Mouse (Mus musculus): ENCODE data around the gene Pde7b.

Pde7b gene

GRCm38 (mm10) chr10:20719201-20719600 is 5.7 kb downstream of the Pde7b start:
- no peak for DNase-seq

DNA sequence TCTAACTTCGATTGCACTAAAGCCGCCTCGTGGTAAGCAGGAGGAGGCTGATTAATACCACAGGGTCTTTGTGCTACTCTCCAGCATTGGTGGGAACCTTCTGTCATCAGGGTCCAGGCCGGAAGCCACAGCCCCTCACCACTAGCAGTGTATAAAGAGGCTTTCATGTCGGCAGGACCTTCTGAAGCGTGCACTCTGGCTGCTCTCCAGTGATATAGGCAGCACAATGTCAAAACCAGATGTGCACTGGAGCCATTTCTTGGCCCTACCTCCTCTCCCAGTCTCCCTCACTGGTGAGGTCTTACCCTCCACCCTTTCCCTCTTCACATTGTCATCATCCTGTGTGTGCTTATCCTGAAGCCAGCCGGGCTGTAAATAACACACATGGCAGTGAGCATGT is 24.2 kb downstream of the Pde7b start:
- DNase-seq = no peak

- DNase-seq = no peak
These were observed 25.0 kb downstream of the Pde7b start for GRCm38 (mm10) chr10:20699874-20700273.

GRCm38 (mm10) chr10:20695637-20696036 is 29.2 kb downstream of the Pde7b start:
- no peak for DNase-seq

GRCm38 (mm10) chr10:20690002-20690401 is 34.9 kb downstream of the Pde7b start:
- no peak for DNase-seq

- DNase-seq = no peak
These were observed 40.7 kb downstream of the Pde7b start for GRCm38 (mm10) chr10:20684151-20684550.

DNA sequence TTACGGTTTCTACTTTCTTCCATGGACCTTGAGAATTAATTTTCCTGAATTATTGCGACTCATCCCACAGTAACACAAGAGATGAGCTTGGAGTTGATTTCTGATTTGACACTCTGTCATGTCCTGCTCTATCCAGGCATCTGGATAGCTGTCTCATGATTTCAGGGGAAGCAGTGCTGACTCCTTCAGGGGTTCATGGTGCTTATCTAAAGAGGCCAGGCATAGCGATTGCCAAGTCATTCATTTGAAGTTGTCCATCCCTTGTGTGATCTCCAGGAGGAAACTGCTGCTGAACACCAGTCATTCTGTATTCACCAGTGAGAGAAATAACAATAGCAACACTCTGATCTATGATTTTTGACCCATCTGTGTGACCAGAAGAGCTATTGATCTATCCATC is 43.9 kb downstream of the Pde7b start:
- DNase-seq = no peak

DNA sequence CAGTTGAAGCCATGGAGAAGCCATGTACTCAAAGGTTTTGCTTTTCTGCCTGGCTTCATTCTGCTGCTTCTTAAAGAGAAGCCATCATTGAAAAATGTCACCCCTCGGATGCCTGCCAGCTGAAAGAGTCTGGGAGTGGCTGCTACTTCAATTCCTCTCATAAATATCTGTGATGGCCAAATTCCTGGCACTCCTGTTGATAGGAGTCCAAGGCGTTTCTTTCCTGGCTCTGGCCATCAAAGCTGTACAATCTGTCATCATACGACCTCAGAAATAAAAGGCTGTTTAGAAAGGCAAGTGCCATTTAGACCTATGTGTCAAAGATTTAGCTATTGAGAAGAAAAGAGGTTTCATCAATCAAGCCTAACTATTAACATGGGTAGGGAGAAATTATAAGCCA is 49.6 kb downstream of the Pde7b start:
- DNase-seq = no peak

DNA sequence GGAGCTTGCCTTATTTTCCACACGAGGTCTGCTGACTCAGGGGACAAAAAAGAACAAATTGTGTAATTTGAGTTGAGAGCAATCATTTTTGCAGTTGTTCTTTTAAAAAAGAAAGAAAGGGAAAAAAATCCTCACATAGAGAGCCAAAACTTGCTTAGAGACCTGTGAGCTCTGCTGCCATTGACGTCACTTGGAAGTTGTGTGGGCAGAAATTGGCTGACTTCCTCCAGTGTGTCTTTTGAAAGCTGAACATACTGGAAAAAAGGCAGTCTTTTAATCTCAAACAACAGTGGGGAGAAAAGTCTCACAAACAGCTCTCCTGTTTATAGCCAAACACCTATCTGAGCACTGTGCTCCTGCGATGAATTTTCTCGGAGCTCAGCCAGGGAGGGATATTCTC is 51.1 kb downstream of the Pde7b start:
- no peak for DNase-seq

DNA sequence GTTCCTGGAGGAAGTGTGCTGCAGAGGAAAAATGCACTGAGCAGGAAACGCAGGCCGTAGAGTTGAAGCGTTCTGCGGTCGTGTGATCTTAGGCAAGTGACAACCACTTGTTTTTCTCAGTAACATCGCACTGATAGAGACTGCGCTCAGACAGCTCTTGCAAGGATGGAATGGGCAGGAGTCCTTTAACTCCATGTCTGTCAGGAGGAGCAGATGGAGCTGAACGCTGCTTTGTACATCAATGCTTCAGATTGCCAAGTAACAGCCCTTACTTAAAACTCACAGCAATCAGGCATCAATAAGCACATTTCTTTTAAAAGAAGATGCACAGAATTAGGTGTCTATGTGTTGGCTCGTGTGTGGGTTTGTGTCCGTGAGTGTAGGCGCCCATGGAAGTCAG is 52.3 kb downstream of the Pde7b start:
- no peak for DNase-seq

- no peak for DNase-seq
These were observed 53.3 kb downstream of the Pde7b start for GRCm38 (mm10) chr10:20671621-20672020.

DNA sequence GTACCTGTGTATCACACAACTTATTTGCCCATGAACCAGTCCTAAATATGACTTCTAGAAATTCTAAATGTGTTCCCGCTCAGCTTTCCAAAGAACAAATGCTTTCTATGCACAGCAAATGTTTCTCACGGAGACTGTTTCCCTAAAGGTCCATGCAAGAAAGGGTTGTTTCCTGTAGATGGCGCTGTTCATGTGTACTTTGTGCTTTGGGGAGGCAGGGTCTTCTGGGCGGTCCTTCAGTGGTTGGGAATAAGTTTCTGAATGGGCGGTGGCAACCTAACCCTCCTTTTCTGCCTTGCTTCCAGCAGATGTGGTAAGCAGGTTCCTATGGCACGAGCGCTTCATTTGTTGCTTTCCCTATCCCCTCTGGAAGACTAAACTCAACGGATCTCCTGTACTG is 54.3 kb downstream of the Pde7b start:
- DNase-seq = no peak

- no peak for DNase-seq
These were observed 55.4 kb downstream of the Pde7b start for GRCm38 (mm10) chr10:20669467-20669866.

GRCm38 (mm10) chr10:20668577-20668976 is 56.3 kb downstream of the Pde7b start:
- DNase-seq = no peak

GRCm38 (mm10) chr10:20666655-20667054 is 58.2 kb downstream of the Pde7b start:
- no peak for DNase-seq

GRCm38 (mm10) chr10:20662951-20663350 is 61.9 kb downstream of the Pde7b start:
- DNase-seq = no peak

GRCm38 (mm10) chr10:20661684-20662083 is 63.2 kb downstream of the Pde7b start:
- DNase-seq = no peak

DNA sequence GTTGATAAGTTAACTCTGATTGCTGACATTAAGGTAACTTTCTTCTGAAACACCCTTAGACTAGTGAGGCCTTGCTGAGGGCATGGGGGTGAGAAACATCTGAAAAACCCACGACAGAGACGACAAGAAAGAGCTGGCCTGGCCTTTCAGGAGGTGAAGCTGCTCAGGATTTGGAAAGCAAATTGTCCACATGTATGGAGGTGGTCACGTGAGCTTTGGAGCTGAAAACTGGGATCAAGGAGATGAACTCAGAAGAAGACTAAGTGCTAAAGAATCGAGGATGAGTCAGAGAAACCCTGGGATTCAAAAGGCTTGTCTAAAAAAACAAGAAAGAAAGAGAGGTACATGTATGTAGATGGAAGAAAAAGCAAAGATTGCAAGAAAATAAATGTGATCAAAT is 65.2 kb downstream of the Pde7b start:
- DNase-seq = no peak

- DNase-seq = no peak
These were observed 65.6 kb downstream of the Pde7b start for GRCm38 (mm10) chr10:20659268-20659667.

GRCm38 (mm10) chr10:20658716-20659115 is 66.2 kb downstream of the Pde7b start:
- DNase-seq = no peak

- DNase-seq = no peak
These were observed 67.4 kb downstream of the Pde7b start for GRCm38 (mm10) chr10:20657316-20658081.

DNA sequence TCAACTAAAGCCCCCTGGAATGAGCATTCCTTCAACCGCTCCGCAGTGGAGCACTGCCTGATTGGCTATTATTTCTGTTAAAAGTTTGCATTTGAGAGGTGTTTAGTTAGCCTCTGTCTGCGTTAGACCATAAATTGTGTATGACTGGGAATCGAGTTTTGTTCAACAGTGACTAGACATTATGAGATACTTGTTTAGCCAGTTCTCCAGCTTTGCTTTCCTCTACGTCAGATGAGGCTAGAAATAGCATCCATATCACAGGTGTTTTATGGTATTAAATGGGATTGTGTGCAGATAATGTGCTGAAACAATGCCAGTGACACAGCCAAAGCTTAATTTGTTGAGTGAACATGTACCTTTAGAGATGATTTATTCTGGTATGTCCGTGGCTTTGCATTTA is 70.3 kb downstream of the Pde7b start:
- DNase-seq = no peak

GRCm38 (mm10) chr10:20654187-20654586 is 70.7 kb downstream of the Pde7b start:
- no peak for DNase-seq

DNA sequence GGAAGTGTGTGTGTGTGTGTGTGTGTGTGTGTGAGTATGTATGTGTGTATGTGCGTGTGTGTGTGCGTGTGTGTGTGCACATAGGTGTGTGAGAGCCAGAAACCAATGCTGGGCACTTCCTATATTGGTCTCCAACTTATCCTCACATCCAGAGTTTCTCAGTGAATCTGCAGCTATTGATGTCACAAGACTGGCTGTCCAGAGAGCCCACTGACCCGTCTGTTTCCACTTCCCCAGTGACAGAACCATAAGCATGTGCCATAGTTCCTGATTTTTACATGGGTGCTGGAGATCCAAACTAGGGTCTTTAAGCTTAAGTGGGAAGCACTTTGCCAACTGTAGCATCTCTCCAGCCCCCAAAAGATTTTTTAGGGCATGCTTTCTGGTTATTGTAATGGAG is 71.6 kb downstream of the Pde7b start:
- no peak for DNase-seq

DNA sequence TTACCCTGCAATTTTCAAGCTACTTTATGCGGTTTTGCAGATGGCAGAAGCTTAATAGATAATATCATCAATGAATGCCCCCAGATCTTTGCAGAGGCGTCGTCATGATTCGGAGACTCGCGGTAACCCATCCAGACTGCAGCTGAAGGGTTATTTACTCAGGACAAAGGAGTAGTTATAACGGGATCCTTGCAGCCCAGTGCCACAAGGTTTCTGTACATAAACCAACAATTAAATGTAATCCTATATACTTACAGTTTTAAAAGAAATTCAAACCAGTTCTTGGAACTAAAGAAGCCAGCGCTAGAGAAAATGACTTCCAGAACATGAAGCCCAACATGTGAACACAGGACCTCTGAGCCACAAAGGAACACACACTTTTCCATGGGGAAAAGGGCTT is 88.5 kb downstream of the Pde7b start:
- DNase-seq = no peak

DNA sequence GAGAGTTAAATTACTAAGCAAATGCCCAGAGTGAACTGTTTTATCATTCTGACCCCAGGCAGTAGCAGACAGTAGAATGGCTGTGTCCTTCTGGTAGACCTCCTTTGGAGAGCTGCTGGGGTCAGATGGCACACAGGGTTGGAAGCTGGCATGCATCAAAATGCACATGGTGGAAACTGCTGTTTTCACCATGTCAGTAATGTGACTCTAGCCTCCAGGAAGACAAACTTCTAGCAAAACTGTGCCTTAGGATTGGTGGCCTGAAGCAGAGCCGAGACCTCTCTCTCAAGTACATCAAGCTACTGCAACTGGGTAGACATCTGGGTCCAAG is 91.8 kb downstream of the Pde7b start:
- DNase-seq = no peak

Data from cerebellum, adult 9-10 months (tissue).